Mouse (Mus musculus) cerebellum, postnatal 4 days (tissue): ENCODE data around the gene Hmg20b.

Experiments
- DNase-seq, 2 experiments: peaks; one replicate each; pipeline ENCODE4 v3.0.0; 2022; ENCODE audit warnings: low spot score in 2 of 2, mixed read lengths in 1 of 2

Gene Hmg20b

DNA sequence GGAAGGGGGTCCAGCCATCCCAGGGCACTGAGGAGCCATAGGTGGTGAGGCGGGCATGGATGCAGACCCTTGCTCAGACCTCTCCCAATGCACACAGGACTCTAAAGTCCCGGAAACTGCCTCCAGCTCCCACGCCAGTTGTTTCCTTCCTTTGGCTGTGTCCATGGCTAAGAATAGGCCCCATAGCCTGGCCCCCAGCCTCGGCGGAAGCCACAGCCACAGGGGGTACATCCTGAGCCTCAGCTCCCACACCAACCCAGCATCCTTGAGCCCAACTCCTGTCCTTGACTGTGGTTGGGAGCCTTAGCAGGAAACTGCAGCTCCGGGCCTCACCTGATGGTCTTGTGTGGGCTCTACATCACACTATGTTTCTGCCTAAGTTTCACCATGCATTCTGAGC, 23.4 kb downstream of the Hmg20b start:
- DNase-seq, result no peak

DNA sequence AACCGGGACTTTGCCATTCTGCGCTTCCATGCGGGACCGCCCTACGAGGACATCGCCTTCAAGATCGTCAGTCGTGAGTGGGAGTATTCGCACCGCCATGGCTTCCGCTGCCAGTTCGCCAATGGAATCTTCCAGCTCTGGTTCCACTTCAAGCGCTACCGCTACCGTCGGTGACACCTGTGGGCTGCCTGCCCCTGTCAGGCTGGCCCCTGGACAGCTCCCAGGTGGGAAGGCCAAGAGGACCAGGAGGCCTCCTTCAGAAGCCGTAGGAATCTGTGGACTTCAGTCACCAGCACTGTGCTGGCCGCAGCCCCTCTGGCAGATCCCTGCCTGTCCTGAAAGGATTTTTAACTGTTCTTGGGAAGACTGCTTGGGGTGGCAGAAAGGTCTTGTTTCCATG, 24.5 kb downstream of the Hmg20b start:
- no peak for DNase-seq

DNA sequence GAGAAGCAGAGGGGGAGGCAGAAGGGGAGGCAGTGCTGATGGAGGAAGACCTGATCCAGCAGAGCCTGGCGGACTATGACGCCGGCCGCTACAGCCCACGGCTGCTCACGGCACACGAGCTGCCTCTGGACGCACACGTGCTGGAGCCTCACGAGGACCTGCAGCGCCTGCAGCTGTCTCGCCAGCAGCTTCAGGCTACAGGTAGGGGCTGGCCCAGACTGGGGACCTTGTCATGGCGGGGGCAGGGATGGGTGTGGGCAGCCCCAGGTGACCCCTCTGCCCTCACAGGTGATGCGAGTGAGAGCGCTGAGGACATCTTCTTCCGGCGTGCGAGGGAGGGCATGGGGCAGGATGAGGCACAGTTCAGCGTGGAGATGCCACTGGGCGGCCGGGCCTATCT, 25.1 kb downstream of the Hmg20b start:
- DNase-seq, result no peak

DNA sequence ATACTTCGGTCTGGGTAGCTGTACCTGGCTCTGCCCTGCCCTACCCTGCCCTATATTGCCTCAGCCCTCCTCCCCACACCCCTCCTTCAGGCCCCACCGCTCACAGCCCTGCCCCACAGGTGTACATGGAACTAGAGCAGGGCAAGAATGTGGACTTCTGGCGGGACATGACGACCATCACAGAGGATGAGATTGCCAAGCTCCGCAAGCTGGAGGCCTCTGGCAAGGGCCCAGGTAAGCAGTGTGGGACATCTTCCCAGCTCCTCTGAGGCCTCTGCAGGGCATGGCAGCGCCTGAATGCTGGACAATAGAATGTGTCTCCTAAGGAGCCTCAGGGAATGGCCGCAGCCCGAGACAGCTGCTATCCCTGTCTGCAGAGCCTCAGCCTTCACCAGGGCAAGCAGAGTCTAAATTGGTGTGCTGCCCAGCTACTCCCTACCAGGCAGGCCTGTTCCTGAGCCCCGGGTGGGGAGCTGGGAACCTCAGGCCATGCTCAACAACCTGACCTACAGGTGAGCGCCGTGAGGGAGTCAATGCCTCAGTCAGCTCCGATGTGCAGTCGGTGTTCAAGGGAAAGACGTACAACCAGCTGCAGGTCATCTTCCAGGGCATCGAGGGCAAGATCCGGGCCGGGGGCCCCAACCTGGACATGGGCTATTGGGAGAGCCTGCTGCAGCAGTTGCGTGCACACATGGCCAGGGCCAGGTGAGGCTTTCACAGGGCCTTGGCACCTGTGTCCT, 26.3 kb downstream of the Hmg20b start:
- no peak for DNase-seq

DNA sequence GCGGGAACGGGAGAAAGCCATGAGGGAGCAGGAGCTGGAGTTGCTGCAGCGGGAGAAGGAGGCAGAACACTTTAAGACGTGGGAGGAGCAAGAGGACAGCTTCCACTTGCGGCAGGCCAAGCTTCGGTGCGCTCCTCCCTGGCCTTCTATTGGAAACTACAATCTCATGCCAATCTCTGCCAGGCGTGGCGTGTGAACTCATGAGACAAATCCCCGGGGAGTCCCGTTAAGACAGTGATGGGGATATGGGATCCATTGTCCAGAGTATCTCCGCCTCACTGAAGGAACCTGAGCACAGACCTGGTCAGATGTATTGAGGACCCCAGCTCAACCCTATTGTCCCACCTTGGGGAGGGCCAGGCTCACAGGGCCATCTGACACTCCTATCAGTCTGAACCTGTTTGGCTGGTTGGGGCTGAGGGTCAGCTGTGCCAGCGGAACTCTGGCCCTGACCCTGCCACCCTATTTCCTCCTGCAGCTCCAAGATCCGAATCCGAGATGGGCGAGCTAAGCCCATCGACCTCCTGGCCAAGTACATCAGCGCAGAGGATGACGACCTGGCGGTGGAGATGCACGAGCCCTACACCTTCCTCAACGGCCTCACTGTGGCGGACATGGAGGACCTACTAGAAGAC, 27.0 kb downstream of the Hmg20b start:
- DNase-seq, result no peak

DNA sequence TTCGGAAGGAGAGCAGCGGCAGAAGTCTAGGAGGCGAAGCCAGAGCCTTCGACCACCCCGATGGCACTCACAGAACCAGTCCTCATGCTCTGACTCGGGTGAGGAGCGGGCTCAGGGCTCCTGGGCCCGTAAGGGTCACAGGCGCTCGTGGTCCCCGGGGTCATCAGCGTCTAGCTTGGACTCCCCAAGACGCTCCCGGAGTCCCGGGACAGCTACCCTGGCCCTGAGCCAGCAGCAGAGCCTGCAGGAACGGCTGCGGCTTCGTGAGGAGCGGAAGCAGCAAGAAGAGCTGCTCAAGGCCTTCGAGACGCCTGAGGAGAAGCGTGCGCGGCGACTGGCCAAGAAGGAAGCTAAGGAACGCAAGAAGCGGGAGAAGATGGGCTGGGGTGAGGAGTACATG, 27.8 kb downstream of the Hmg20b start:
- DNase-seq, result no peak

DNA sequence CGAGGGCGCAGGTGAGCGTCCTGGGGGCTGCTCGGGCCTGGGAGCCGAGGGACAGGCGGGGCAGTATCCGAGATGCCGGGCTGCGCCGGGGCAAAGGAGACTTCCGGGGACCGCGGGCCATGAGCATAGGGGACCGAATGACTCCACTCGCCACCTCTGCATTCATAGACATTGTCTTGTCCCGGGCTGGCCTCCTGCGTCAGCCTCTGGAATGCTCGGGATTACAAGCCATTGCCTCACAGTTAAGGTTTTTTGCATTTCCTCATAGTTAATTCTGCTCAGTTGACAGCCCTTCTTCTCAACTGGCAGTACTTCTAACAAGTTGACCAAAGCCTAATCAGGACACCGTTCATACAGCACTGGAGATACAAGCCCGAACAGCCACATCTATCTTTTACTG, 28.8 kb downstream of the Hmg20b start:
- DNase-seq, result no peak

DNA sequence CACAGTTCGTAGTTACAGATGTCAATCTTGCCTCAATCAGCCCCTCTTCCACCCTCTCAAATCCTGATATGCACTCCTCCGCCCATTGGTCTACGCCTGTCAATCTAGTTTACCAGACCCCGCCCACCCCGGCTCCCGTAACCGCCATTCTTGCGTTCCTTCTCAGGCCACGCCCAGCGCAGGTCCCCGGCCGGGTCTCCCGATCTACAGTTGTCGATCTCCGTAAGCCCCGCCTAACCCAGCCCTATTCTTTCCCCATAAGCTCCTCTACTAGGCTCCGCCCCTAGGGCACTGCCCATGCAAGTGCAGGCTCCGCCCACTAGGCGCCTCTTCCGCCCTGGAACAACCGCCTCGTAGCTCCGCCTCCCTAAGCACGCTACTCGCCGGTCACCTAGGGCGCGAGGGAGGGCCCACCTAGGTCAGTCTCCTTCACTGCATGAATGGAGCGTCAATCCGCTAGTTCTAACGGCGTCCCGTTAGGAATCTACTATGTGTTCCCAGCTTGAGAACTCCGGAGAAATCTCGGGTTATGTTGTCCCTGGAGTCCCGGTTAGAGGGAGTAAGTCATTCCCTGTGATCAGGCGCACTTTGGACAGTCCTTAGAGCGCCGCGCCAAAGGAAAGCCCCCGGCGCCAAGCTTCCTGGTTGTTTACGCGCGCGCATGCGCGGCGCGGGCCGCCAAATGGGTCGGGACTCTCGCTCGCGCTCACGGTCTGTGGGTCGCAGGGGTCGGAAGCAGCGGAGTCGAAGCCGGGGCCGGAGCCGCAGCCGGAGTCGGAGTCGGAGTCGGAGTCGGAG, 29.5 kb downstream of the Hmg20b start, which contains the start of gene Cactin:
Gene Cactin (plus strand): TSS at position 554 of the 798 bp plus-strand sequence.
- peak; percentile 93 to 99 for DNase-seq

DNA sequence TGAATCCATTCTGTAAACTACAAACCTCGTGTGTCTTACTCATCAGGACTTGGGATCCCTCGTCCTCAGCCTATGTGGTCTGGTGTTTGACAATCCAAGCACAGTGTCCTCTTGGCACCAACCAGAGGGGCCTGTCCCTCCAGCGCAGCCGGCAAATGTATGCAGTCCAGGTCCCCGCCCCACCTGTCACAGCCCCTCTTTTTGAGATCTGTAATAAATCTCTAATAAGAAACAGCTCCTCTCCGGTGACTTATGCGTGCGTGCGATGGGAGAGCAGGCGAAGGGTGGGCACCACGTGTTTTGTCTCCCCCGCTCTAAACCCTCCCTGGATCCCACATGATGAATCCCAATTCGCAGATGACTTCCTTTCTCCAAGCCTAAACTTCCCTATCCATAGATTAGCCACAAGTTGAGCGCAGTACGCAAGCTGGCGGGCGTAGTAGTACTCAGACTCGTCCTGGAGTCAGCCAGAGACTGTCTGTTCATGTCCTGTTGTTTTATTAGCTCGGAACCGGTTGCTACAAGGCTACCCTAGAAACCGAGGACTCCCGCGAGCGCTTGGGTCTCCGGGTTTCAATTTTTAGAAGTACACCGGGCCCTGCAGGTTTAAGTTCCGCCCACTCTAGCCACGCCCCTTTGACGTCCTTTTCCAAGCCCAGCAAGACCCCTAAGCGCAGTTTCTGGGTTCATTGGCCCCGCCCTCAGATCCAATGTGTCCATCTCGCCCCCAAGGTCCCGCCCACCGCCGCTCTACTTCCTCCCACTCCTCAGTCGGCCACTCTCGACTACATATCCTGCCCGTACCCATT, 30.3 kb downstream of the Hmg20b start:
- peak in 1 of 2 experiments; percentile 26 for DNase-seq

DNA sequence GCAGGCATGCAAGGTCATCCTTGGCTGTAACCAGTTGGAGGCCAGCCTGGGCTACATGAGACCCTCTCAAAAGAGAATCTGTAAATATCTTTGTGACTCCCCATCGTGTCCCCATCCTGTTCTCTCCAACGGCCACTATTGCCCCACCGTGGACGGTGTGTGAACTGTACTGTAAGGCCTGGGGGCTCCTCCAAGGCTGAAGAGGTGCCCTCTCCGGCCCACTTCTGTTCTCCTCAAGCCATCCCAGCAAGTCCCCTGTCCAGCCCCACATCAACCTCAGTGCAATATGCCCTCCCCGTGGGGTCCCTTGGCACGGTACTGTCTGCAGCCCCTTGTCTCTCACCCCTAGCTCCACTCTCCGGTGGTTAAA, 31.0 kb downstream of the Hmg20b start:
- peak in 1 of 2 experiments; percentile 28 for DNase-seq

DNA sequence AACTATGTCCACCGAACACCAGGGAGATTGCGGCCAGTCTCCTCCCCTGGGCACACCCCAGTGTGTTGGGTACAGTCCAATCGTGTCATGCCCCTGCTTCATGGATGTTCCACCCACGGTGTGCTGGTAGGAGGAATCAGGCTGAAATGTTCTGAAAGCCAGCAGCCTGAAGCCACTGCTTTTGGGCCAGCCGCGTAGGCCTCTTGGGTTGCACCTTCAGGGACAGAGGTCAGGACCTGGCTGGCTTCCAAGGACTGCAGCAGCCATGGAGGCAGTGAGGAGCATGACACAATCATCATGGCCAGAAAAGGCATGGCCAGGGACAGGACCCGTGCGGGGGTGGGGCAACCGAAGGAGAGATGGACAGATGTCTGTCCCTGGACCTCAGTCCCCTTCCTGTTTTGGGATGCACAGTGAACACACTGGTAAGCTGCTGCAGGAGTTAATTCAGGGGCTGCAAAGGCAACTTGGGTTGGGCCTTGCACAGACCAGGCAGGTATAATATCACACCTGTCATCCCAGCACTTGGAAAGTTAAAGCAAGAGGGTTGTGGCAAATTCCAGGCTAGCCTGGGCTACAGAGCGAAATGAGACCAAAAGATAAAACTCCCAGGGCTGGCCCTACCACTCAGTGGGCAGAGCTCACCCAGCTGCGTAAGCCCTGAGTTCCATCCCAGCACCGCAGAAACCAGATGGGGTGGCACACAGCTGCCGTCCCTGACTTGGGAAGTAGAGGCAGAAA, 31.5 kb downstream of the Hmg20b start:
- peak in 1 of 2 experiments; percentile 26 for DNase-seq

DNA sequence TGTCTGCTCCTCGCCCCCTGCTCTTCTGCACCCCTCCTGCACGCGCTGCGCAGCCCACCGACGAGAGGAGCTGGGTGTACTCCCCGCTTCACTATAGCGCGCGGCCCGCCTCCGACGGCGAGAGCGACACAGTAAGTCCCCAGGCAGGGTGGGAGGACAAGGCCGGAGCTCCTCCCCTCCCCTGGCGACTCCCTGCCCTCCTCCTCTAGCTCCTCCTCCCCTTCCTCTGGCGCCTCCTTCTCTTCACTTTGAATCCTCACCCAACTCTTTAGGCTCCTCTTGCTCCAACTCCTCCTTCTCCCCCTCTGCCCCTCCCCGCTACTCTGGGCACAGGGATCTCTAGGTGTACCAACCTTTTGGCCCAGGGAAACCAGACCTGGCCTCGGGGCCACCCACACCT, 33.0 kb downstream of the Hmg20b start:
- no peak for DNase-seq

DNA sequence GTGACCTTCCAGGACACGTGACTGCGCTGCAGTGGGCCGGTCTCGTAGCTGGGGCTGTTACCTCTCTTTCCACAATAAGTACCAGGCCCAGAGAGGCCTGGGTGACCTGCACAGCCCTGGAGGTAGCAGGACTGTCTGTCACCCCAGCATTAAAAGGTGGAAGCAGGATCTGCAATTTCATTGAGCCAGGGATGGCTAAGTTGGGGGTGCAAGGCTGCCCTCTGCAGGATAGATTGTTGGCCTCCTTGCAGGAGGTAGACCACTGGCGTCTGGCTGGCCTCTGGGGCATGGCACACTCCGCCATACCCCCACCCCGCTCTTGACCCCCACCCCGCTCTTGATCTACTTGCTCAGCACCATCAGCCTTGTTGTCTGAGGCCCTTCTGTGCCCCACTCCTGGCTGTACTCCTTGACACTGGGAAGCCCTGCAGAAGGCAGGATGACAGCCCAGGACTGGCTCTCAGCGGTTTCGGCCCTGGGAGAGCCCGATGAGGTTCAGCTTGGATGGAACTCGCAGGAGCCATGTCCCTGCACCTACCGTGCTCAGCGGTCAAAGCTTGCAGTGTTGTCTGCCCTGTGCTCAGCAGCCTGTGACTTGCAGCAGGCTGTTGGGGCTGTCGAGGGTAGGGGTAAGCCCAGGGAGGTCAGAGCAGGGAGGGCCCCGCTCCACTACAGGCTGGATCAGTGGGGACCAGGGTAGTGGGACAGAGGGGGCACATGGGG, 33.8 kb downstream of the Hmg20b start:
- DNase-seq, result peak in 1 of 2 experiments; percentile 32

DNA sequence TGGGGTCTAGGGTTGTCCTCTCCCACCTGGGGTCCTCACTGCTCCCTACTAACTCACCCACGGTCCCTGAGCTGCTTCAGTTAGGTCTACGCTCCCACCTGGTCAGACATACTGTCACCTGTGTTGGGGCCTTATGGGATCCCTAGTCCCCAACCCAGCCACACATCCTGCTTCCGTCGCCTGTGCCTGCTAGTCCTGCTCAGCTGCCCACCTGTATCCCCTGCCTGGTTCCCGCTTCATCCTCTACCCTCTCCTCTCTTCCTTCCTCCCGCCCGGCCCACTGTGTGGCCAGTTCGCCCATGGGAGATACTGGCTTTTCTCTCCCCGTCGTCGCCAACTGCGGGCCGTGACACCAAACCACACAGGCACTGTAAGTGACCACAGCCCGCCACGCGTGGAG, 34.7 kb downstream of the Hmg20b start:
- DNase-seq, result no peak

DNA sequence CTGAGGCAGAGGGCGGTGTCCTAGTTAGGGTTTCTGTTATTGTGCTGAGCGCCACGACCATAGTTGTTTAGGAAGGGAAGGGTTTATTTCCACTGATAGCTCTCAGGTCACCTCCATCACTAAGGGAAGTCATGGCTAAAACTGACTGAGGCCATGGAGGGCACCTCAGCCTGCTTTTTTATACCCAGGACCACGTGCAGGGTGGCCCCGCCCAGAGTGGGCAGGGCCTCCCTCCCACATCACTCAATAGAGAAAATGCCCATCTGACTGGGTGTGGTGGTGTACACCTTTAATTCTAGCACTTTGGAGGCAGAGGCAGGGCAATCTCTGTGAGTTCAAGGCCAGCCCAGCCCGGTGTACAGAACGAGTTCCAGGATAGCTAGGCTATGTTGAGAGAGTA, 36.1 kb downstream of the Hmg20b start:
- no peak for DNase-seq

DNA sequence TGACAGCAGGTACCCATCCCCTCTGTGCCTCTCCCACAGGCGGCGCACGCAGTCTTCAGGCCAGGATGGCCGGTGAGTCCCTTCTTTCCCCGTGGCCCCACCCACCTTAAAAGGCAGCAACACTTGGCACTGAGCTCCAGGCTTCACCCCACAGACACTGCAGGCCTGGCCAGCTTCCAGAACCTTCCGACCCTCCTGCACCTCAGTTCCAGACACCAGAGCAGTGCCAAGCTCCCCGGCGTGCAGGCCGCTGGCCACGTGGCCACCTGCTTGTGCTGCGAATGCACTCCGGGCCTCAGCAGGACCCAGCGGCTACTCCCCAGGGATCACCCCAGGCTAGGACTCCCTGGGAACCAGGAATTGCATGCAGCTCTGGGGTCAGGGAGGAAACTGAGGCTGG, 36.7 kb downstream of the Hmg20b start:
- DNase-seq, result no peak

DNA sequence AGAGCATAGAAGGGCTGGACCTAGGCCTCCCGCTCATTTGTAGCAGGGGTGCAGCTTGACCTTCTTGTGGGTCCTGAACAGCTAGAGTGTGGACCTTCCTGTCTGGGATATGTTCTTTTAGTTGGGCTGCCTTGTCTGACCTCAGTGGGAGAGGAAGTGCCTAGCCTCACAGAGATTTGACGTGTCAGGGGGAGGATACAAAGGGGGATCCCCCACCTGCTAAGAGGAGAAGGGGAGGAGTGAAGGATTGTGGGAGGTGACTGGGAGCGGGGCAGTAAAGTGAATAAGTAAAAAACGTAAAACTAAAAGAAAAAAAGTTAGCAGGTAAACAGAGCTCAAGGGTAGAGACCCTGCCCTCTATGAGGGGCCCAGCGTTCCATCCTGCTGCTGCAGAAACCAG, 40.7 kb downstream of the Hmg20b start:
- no peak for DNase-seq

DNA sequence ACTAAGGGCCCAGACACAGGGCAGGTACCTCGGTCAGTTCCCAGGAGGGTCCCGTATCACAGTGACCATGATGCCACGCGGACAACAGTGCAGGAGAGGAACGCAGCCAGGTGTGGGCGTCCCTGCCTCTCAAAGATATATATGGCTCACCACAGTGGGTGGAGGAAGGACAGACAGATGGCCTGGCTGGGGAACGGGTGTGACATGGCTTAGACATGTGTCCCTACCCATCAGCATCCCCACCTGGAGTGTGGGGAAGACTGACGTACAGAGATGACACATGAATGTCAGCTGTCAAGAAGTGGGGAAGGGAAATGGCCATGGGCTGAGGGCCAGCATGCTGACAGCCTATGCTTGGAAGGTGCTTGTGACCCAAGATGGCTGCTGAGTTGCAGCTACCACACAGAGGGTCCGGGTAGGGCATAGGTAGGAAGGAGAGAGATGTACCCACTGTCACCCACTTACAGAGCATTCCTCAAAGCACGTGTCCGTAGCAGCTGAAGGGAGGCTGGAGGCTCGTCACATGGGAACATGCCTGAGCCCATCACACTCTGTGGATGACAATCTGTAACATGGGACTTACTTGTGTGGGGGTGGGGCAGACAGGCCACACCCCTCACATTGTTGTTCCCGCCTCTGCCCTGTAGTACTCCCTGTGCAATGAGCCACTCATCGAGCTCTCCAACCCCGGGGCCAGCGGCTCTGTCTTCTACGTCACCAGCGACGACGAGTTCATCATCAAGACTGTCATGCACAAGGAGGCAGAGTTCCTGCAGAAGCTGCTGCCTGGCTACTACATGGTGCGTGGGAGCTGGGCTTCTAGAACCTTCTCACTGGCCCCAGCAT, 43.2 kb downstream of the Hmg20b start:
- DNase-seq, result no peak

DNA sequence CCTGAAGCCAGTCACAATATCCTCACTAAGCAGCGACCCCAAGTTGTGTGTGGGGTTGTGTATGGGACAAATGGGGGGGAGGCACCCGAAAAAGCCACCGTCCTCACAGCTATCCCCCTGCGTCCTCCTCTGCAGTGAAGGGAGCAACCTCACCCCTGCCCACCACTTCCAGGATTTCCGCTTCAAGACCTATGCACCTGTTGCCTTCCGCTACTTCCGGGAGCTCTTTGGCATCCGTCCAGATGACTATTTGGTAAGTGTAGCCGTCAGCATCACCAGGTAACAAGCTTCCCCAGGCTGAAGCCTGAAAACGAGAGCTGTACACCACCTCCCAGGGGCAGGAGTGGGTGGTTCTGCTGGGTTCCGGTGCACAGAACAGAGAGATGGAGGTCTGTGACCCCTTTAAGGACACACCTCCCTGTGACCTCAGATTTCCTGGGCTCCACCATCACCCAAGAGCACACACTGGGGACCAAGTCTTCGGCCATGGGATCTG, 44.1 kb downstream of the Hmg20b start:
- no peak for DNase-seq
